Mouse (Mus musculus): Measurements from ENCODE around the gene Hist1h2ao. TPM values are rescaled to one million over a fixed set of nuclear protein-coding genes. Genes with fewer than 3 reads are reported as not detected.
"Not testable (repeated sequence)": the region's sequence is repeated elsewhere in the genome, so short reads cannot be mapped to it uniquely, and the experiment has no call there.

The Hist1h2ao gene
- polyA plus RNA-seq, 1 experiment from 2014 or later, result not detected

DNA sequence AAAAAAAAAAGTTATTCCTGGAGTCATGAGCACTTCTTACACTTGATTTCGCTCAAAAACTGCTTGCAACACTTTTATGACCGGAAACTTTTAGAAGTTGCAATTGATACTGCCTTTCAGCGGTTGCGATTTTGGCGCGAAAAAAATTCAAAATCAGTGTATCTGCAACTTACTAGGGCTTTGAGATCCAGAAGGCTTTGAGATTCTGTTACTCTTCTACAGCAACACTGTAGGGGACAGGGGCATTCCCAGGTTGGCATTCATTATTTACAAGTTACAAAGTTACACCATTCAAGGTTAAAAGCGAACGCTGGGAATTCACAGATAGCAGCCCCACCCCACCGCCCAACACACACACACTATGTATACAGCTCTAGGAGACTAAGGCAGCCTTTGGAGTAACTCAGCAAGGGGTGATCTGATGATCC is 26.5 kb upstream of the Hist1h2ao start:
- DNase-seq (ENCODE audit: low spot score), result peak; percentile 79
- peak overlapping the region; percentile 54 for H3K9ac ChIP-seq (ENCODE audit: low read length)
- no peaks in the 10 kb centered on the region for H3K36me3 ChIP-seq (ENCODE audit: control insufficient read depth, insufficient read depth, low read length)
- 2% methylated on average over 9 of the region's 9 CpGs for WGBS
- H3K9me3 ChIP-seq (ENCODE audit: control insufficient read depth, low read length), result no peaks in the 10 kb centered on the region
- peaks cover 25% of the 10 kb centered on the region for H3K4me1 ChIP-seq (replicated peaks; ENCODE audit: control insufficient read depth, insufficient read depth, low read length)
- no peak for ATAC-seq (replicated peaks; ENCODE audit: low FRiP score, low TSS enrichment, low read depth)
- H3K27me3 ChIP-seq (replicated peaks; ENCODE audit: control insufficient read depth, insufficient read depth, low read length), result no peaks in the 10 kb centered on the region
- peak overlapping the region; percentile 92 for H3K27ac ChIP-seq (ENCODE audit: low read depth)
- H3K4me2 ChIP-seq (ENCODE audit: low read length), result peak overlapping the region; percentile 61
- peak overlapping the region; percentile 39 for H3K4me3 ChIP-seq (ENCODE audit: low read depth, low read length)

DNA sequence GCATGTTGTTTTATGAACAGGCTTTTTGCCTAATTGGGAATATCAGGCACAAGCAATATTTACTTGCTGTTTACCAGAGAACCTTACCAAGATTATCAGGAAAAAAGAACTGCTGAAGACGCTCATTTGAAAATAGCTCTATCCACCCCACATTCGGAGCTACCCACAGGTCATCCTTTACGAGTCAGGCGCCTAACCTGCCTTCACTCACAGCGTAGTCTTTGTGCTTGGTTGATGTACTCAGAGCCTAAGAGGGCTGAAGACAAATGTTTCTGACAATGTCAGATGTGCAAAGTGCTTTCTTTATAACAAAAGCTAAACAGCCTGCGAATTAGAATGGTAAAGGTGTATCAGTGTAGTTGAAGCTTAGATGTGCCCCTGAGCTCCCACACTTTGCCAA is 26.0 kb upstream of the Hist1h2ao start:
- no peak for ATAC-seq (replicated peaks; ENCODE audit: low FRiP score, low TSS enrichment, low read depth)
- no peak overlapping the region for H3K4me3 ChIP-seq (ENCODE audit: low read depth, low read length)
- 26% methylated on average over 6 of the region's 6 CpGs for WGBS

DNA sequence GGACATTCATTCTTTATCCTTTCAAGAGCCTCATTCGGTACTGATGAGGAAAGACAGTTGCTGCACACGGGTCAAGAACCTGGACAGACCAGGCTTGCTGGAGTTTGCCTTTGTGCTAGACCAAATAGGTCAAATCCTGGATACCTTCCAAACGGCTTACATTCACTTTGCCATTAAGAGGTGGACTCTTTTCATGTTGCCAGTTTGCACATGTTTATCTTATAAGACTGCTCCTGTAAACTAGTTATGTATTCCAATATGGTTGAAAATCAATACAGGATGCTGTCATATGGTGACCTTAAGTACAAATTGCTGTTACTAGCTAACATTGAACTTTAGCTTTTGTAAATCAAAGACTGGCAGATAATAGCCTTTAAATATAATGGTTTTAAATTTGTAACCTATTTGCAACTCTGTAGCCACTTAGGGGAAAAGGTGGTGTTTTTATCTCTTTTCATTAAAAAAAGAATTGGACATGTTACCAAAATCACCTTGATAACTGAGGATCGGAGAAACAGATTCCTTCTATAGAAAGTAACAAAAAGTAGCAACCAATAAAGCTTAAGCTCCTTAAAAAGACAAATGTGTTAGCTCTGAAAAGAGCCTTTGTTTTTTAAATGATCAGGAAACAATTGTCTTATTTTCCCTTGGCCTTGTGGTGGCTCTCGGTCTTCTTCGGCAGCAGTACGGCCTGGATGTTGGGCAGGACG is 23.9 kb upstream of the Hist1h2ao start:
- Histone ChIP-seq H3K4me2 (ENCODE audit: low read length) (peak overlapping the region; percentile 55), H3K27me3 (replicated peaks; ENCODE audit: control insufficient read depth, insufficient read depth, low read length) (no peaks in the 10 kb centered on the region), H3K9me3 (ENCODE audit: control insufficient read depth, low read length) (no peaks in the 10 kb centered on the region), H3K27ac (ENCODE audit: low read depth) (peak overlapping the region; percentile 88), H3K4me1 (replicated peaks; ENCODE audit: control insufficient read depth, insufficient read depth, low read length) (peaks cover 31% of the 10 kb centered on the region), H3K9ac (ENCODE audit: low read length) (peak overlapping the region; percentile 63), H3K4me3 (ENCODE audit: low read depth, low read length) (peak overlapping the region; percentile 36), H3K36me3 (ENCODE audit: control insufficient read depth, insufficient read depth, low read length) (no peaks in the 10 kb centered on the region)
- no peak for ATAC-seq (replicated peaks; ENCODE audit: low FRiP score, low TSS enrichment, low read depth)
- DNase-seq (ENCODE audit: low spot score), result peak; percentile 65
- WGBS, result 4% methylated on average over 8 of the region's 8 CpGs

More for the DNA sequence above, 26.0 kb upstream of the Hist1h2ao start:
- Histone ChIP-seq H3K4me1 (replicated peaks; ENCODE audit: control insufficient read depth, insufficient read depth, low read length) (peaks cover 25% of the 10 kb centered on the region), H3K9ac (ENCODE audit: low read length) (peak overlapping the region; percentile 54), H3K27me3 (replicated peaks; ENCODE audit: control insufficient read depth, insufficient read depth, low read length) (no peaks in the 10 kb centered on the region), H3K36me3 (ENCODE audit: control insufficient read depth, insufficient read depth, low read length) (no peaks in the 10 kb centered on the region), H3K9me3 (ENCODE audit: control insufficient read depth, low read length) (no peaks in the 10 kb centered on the region), H3K4me2 (ENCODE audit: low read length) (peak overlapping the region; percentile 61), H3K27ac (ENCODE audit: low read depth) (peak overlapping the region; percentile 92)
- DNase-seq (ENCODE audit: low spot score), result no peak

DNA sequence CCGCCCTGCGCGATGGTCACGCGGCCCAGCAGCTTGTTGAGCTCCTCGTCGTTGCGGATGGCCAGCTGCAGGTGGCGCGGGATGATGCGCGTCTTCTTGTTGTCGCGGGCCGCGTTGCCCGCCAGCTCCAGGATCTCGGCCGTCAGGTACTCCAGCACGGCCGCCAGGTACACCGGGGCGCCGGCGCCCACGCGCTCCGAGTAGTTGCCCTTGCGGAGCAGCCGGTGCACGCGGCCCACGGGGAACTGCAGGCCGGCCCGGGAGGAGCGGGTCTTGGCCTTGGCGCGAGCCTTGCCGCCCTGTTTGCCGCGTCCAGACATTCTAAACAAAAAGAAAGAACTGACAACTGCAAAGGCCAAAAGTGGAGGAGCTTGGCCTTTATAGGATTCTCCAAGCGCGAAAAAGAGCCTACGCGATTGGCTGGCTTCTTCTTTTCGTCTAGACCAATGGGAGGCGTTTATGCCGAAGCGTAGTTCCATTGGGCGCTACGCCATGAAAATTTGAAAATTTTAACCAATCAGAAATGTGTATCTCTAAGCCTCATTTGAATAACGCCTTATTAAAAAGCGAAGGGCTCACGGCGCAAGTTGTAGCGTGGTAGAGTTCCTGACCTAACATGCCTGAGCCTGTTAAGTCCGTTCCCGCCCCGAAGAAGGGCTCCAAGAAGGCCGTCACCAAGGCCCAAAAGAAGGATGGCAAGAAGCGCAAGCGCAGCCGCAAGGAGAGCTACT is 23.2 kb upstream of the Hist1h2ao start, which contains the start of the genes Hist1h2an and Hist1h2bp:
Gene Hist1h2an (minus strand): TSS at position 320 of the 731 bp plus-strand sequence.
Gene Hist1h2bp (plus strand): TSS at position 563 of the 731 bp plus-strand sequence.
- Histone ChIP-seq H3K9ac (ENCODE audit: low read length) (peak within 1 kb of the TSS; percentile 63), H3K4me3 (ENCODE audit: low read depth, low read length) (peak within 1 kb of the TSS; percentile 36), H3K27ac (ENCODE audit: low read depth) (peak within 1 kb of the TSS; percentile 88), H3K4me1 (replicated peaks; ENCODE audit: control insufficient read depth, insufficient read depth, low read length) (peaks cover 31% of the 10 kb centered on the region), H3K4me2 (ENCODE audit: low read length) (peak within 1 kb of the TSS; percentile 55)
- peak; percentile 93 for DNase-seq (ENCODE audit: low spot score)
- WGBS, result 0% methylated on average over 35 of the region's 63 CpGs
- not testable (repeated sequence) for H3K9me3 ChIP-seq (ENCODE audit: control insufficient read depth, low read length); H3K27me3 ChIP-seq (replicated peaks; ENCODE audit: control insufficient read depth, insufficient read depth, low read length); H3K36me3 ChIP-seq (ENCODE audit: control insufficient read depth, insufficient read depth, low read length)
- ATAC-seq (replicated peaks; ENCODE audit: low FRiP score, low TSS enrichment, low read depth), result peak; percentile 94

DNA sequence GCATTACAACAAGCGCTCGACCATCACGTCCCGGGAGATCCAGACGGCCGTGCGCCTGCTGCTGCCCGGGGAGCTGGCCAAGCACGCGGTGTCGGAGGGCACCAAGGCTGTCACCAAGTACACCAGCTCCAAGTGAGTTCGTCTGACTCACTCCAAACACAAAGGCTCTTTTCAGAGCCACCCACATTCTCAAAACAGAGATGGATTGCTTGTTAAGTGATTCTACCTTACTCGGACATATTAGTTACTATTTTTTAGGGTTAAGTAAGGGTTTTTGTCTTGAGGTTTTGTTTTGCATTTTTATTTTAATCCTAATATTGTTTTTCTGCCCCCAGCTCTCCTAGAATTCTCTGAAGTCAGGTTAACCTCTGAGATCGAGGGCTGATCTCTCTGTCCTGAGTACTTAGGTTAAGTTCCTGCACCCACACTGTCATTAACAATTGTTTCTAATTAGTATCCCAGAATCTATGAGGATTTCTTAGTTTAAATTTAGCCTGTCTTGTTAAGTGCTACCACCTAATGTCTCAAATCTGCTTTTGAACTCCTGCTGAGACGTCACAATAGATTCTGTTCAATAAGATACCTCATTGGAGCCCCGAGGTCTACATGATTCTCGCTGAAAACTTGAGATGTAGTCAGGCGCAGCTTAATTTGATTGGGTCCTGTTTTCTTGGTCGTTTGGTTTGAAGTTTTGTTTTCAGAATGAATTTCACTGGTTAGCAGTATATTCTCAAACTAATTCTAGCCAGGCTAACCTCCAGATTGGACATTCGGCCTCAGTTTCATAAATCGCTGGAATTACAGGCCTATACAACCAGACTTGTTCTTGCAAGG is 22.3 kb upstream of the Hist1h2ao start:
- H3K36me3 ChIP-seq (ENCODE audit: control insufficient read depth, insufficient read depth, low read length), result no peaks in the 10 kb centered on the region
- DNase-seq (ENCODE audit: low spot score) (peak; percentile 51), ATAC-seq (replicated peaks; ENCODE audit: low FRiP score, low TSS enrichment, low read depth) (no peak; the same call in 1 of the 2 replicates)
- H3K27me3 ChIP-seq (replicated peaks; ENCODE audit: control insufficient read depth, insufficient read depth, low read length), result no peaks in the 10 kb centered on the region
- WGBS, result 24% methylated on average over 14 of the region's 21 CpGs
- H3K4me2 ChIP-seq (ENCODE audit: low read length), result peak overlapping the region; percentile 55
- peaks cover 31% of the 10 kb centered on the region for H3K4me1 ChIP-seq (replicated peaks; ENCODE audit: control insufficient read depth, insufficient read depth, low read length)
- H3K9ac ChIP-seq (ENCODE audit: low read length), result peak overlapping the region; percentile 47
- H3K4me3 ChIP-seq (ENCODE audit: low read depth, low read length), result peak overlapping the region; percentile 21
- peak overlapping the region; percentile 88 for H3K27ac ChIP-seq (ENCODE audit: low read depth)
- no peaks in the 10 kb centered on the region for H3K9me3 ChIP-seq (ENCODE audit: control insufficient read depth, low read length)

DNA sequence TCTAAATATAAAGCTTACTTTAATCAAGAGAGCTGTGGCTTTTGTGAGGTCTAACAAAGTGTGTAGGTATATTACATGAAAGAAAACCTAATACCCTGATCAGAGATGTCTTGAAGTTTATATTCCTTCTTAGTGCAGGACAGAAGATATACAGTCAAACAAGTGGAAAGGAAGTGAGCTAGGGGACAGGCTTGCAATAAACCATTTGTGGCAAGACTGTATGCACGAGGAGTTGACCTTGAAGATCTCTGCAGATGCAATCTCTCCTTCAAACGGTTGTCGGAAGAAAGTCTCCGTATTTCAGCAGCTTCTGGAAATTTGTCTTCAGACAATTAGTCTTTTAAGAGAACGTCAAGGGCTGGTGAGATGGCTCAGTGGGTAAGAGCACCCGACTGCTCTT is 20.3 kb upstream of the Hist1h2ao start:
- no peak for ATAC-seq (replicated peaks; ENCODE audit: low FRiP score, low TSS enrichment, low read depth)
- H3K4me3 ChIP-seq (ENCODE audit: low read depth, low read length), result no peak overlapping the region
- no peak overlapping the region for H3K4me2 ChIP-seq (ENCODE audit: low read length)
- no peak overlapping the region for H3K9ac ChIP-seq (ENCODE audit: low read length)
- no peaks in the 10 kb centered on the region for H3K9me3 ChIP-seq (ENCODE audit: control insufficient read depth, low read length)
- DNase-seq (ENCODE audit: low spot score), result peak; percentile 50
- no peaks in the 10 kb centered on the region for H3K27me3 ChIP-seq (replicated peaks; ENCODE audit: control insufficient read depth, insufficient read depth, low read length)
- H3K27ac ChIP-seq (ENCODE audit: low read depth), result no peak overlapping the region
- H3K4me1 ChIP-seq (replicated peaks; ENCODE audit: control insufficient read depth, insufficient read depth, low read length), result peaks cover 24% of the 10 kb centered on the region
- H3K36me3 ChIP-seq (ENCODE audit: control insufficient read depth, insufficient read depth, low read length), result no peaks in the 10 kb centered on the region
- WGBS, result 38% methylated on average over 6 of the region's 6 CpGs

DNA sequence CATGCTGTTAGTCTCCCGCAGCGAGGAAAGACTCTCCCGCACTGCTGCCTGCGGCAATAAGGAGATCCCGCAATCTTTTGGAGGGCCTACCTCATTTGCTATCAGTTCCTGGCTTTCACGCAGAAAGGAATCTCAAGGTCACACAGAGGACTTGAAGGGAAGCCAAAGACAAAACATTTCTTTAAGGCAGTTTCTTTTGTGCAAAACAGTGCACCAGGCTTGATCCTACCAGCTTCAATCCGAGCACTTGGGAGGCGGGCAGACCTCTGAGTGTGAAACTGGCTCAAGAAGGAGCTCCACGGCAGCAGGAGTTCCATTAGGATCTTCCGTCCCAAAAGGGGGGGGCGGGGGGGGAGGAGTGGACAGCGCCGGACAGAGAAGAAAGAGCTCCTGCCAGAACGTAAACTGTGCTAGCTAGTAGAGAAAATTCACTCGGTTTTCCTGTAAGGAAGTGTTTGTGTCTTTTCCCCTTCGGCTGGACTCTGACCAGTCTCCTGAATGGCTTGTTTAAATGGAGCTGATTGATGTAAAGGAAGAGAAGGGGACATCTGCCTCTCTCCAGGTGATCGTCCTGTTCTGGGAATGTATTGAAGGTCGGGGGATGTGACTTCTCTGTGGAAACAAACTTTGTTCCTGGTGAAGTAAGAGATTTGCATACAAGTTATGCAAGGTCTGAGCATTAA is 19.5 kb upstream of the Hist1h2ao start:
- no peak for ATAC-seq (replicated peaks; ENCODE audit: low FRiP score, low TSS enrichment, low read depth)
- peak overlapping the region; percentile 16 for H3K4me3 ChIP-seq (ENCODE audit: low read depth, low read length)
- WGBS, result 8% methylated on average over 17 of the region's 18 CpGs
- no peaks in the 10 kb centered on the region for H3K9me3 ChIP-seq (ENCODE audit: control insufficient read depth, low read length)
- no peaks in the 10 kb centered on the region for H3K36me3 ChIP-seq (ENCODE audit: control insufficient read depth, insufficient read depth, low read length)
- no peaks in the 10 kb centered on the region for H3K27me3 ChIP-seq (replicated peaks; ENCODE audit: control insufficient read depth, insufficient read depth, low read length)
- DNase-seq (ENCODE audit: low spot score), result peak; percentile 68
- H3K4me2 ChIP-seq (ENCODE audit: low read length), result peak overlapping the region; percentile 51
- peak overlapping the region; percentile 44; the same call in 1 of the 2 replicates for H3K27ac ChIP-seq (ENCODE audit: low read depth)
- peak overlapping the region; percentile 34 for H3K9ac ChIP-seq (ENCODE audit: low read length)
- H3K4me1 ChIP-seq (replicated peaks; ENCODE audit: control insufficient read depth, insufficient read depth, low read length), result peaks cover 21% of the 10 kb centered on the region

DNA sequence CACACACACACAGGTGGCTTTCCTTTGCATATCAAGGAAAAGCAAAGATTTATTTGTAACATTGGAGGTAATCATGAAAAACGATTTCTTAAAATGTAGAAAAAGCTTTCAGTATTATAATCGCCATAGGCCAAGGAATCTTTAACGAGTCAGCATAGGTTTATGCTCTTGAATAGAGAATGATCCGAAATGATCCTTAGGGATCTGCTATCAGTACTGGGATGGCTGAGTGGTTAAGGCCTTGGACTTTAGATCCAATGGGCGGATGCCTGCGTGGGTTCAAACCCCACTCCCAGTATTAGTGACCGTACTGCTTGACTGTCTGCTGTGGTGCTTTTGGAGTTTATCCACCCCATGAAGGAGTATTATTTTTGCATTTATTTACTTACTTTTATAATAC is 14.7 kb upstream of the Hist1h2ao start:
- no peaks in the 10 kb centered on the region for H3K36me3 ChIP-seq (ENCODE audit: control insufficient read depth, insufficient read depth, low read length)
- H3K9me3 ChIP-seq (ENCODE audit: control insufficient read depth, low read length), result no peaks in the 10 kb centered on the region
- 90% methylated on average over 7 of the region's 7 CpGs for WGBS
- no peaks in the 10 kb centered on the region for H3K27me3 ChIP-seq (replicated peaks; ENCODE audit: control insufficient read depth, insufficient read depth, low read length)
- peaks cover 4% of the 10 kb centered on the region; the same call in 1 of the 2 replicates for H3K4me1 ChIP-seq (replicated peaks; ENCODE audit: control insufficient read depth, insufficient read depth, low read length)
- DNase-seq (ENCODE audit: low spot score) (no peak), ATAC-seq (replicated peaks; ENCODE audit: low FRiP score, low TSS enrichment, low read depth) (no peak)
- H3K9ac ChIP-seq (ENCODE audit: low read length), result no peak overlapping the region
- H3K4me3 ChIP-seq (ENCODE audit: low read depth, low read length), result no peak overlapping the region
- no peak overlapping the region for H3K4me2 ChIP-seq (ENCODE audit: low read length)
- H3K27ac ChIP-seq (ENCODE audit: low read depth), result no peak overlapping the region
